Mouse (Mus musculus) gastrocnemius, postnatal 4 days (tissue): ENCODE results near the gene Dync1li2. TPM values are rescaled to one million over a fixed set of nuclear protein-coding genes. Genes with fewer than 3 reads are reported as not detected.

Source experiments
- DNase-seq, 2 experiments: peaks; one replicate each; pipeline ENCODE4 v3.0.0; 2021 to 2022; ENCODE audit warnings: low spot score in 2 of 2, mixed read lengths in 2 of 2
- long read RNA-seq, 2 experiments: library from polyadenylated mRNA; stranded (forward); transcript quantifications; one replicate each; pipeline ENCODE4 v2.0.0; 2021
- total RNA-seq, 2 experiments: library from RNA; stranded (reverse); gene quantifications; 2 replicates each; pipeline ENCODE4 v1.2.3; 2021

Gene Dync1li2
- total RNA-seq: 100 to 1,000 TPM; 102 to 116 TPM
- long read RNA-seq, experiment 1, full-length matches to known transcripts: 70 of 86 reads
- long read RNA-seq, experiment 1, partial matches to known transcripts: 4 of 86 reads
- long read RNA-seq, experiment 1, other reads (novel, unspliced or antisense): 12 of 86 reads
- long read RNA-seq, experiment 2, full-length matches to known transcripts: 66 of 91 reads
- long read RNA-seq, experiment 2, partial matches to known transcripts: 12 of 91 reads
- long read RNA-seq, experiment 2, other reads (novel, unspliced or antisense): 13 of 91 reads

DNA sequence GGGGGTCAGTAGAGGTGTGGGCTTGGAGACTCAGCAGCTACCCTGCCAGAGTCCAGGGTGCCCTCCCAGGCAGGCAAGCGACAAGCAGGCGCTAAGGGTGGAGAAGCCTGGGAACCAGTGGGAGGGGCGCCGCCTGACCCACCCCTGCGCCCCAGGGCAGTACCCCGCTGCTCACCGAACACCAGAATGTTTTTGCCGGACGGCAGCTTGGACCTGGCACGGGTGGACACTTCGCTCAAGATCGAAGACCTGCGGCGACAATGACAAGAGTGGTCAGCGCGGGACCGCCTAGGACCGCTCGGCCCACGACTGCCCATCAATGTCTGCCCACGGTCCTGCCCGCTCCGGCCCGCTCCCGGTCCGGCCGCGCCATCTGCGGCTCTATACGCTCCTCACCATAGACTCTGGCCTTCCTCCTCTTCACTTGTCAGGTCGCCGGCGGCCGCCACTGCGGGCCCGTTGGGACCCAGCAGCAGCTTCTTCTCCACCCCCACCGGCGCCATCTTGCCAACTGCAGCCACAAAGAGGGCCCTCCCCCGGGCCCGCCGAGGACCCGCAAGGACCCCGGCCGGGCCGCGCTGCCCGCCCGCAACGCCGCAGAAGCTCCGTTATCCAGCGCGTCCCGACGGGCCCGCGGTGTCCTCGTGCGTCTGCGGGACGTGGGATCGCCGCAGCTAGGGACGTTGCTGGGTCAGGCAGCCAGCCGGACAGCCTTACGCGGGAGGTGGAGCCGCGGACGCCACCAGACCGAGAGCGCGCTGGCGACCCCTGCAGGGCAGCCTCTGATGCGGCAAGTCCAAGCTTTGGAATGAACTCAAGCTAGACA, at the start of gene Dync1li2:
Dync1li2 (minus strand) TSS at position 749 of the 826 bp plus-strand sequence.
- peak; percentile 82 to 93 for DNase-seq

DNA sequence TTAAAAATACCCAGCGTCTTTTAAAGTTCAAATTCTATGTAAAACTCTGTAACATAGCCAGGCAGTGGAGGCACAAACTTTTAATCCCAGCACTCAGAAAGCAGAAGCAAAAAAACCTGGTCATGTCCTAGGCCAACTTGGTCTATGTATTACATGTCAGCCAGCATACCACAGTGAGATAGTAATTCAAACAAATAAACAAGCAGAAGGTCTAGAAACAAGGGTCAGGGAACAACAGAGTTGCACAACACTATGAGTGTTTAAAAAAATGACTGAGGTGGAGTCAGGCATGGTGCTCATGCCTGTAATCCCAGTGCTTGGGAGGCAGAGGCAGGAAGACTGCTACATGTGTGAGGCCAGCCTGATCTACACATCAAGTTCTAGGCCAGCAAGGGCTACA, 36.2 kb upstream of the Dync1li2 start:
- no peak for DNase-seq

DNA sequence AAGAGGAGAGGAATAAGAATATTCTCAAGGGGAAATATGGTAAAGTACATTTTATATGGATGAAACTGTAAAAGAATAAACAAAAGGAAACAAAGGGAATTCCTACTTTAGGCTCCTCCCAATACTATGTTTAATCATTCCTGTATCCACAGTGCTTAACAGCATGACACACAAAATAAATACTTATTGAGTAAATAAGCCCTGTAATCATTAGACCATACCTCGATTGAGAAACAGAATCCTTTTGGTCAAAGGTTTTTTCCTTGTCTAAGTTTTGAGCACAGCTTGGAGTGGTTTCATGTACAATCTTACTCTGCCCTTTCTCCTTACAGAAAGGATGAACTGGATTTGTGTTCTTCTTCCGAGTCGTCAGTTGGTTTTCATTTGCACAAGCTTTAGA, 29.6 kb upstream of the Dync1li2 start:
- no peak for DNase-seq

DNA sequence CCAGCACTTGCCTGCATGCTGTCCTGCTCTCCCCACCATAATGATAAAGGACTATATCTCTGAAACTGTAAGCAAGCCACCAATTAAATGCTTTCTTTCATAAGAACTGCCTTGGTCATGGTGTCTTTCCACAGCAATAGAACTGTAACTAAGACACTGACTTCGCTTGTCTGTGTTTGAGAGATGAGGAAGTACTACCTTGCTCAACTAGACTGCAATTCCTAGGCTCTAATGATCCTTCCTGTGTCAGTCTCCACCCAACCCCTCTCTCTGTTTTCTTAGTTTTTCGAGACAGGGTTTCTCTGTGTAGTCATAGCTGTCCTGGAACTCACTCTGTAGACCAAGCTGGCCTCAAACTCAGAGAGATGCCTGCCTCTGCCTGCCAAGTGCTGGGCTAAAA, 24.6 kb upstream of the Dync1li2 start:
- no peak for DNase-seq

DNA sequence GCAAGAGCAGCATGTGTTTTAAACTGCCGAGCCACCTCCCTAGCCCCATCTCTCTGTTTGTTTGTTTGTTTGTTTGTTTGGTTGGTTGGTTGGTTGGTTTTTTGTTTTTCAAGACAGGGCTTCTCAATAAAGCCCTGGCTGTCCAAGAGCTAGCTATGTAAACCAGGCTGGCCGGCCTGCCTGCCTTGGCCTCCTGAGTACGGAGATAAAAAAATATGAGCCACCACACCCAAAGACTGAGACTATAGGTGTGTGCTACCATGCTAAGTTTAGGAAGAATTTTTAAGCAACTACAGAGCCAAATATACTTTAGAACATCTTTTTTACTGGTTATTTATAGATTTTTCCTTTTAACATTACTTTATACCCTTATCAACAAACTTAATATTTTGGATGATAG, 9.3 kb upstream of the Dync1li2 start:
- DNase-seq: no peak

DNA sequence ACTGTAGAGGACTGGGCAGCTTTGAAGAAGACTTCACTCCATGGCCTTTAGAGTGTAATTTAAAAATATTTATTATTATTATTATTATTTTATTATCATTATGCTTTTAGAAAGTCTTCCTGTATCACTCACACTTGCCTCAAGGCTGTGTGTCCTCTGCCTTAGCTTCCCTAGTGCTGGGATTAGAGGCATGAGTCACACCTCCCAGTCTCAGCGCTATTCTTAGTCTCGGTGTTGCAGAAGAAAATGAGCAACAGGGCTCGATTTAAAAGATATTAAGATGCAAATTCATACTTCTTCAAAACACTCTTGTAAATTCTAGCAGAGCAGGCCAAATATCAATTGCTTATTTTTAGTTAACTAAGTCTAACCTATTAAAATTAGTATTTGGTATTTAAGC, 5.9 kb upstream of the Dync1li2 start:
- DNase-seq: no peak

DNA sequence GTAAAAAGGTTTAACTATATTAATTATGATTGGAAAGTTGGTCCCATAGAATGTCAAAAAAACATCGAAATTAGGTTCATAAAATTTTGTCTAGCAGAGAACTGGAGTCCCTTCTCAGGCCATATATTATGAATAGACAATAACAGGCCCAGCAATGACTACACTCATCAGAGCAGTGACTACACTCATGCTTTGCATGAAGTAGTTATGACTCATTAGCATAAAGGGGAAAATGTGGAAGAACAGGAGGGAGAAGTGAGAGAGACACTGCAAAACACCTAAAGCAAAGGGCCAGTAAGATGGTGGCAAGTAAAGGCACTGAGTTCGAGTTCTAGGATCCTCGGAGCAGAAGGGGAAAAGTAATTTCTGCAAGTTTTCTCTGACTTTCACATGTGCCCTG, 3.2 kb upstream of the Dync1li2 start:
- DNase-seq: no peak

DNA sequence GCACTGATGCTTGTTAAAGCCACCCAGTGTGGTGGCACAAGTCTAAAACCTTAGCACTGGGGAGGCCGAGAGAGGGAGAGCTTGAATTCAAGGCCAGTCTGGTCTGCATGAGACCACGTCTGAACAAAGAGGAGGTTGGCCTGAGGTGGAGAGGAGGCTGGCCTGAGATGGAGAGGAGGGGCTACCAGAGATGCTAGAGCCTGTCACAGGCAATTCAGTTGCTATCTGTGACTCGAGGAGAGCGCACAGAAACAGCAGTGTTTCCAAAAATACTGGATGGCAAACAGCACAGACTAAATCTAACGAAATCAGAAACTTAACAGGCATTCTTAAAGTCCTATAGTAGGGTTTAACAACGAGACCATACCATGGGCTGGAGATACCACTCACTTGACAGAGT, 2.4 kb upstream of the Dync1li2 start:
- DNase-seq: no peak

DNA sequence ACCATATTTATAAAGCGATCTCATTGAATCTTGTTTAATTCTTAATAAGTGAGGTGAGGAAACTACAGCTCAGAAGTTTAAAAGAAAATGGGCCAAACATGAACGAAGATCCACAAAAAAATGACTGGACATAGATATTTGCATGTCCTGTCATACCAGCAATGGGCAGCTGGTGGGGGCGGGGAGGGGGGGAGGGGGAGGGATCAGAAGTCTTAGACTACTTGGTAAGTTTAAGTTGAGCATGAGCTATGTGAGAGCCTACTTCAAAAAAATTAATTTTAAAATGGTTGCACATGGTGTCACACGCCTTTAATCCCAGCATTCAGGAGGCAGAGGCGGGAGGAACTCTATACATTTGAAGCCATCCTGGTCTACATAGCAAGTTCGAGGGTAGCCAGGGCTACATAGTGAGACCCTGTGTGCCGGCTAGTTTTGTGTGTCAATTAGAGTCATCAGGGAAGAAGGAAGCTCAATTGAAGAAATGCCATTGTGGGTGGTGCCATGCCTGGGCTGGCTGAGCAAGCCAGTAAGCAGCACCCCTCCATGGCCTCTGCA, 355 bp upstream of the Dync1li2 start:
- no peak for DNase-seq

DNA sequence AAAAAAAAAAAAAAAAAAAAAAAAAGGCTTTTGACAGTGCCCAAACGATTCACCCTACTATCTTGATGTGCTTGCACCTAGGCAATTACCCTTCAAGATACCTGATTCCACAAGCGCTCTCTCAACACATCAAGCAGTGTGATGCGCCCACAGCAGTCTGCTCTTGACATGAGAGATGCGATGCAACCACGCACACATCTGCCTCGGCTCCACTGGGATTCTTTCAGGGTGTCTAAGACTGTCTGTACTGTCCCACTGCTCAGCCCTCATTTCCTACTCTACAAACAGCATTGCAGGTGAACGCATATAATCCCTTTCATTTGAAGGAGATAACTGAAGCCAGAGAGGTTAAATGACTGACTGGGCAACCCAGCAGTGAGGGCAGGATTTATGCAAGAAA, 1.2 kb downstream of the Dync1li2 start:
- no peak for DNase-seq

DNA sequence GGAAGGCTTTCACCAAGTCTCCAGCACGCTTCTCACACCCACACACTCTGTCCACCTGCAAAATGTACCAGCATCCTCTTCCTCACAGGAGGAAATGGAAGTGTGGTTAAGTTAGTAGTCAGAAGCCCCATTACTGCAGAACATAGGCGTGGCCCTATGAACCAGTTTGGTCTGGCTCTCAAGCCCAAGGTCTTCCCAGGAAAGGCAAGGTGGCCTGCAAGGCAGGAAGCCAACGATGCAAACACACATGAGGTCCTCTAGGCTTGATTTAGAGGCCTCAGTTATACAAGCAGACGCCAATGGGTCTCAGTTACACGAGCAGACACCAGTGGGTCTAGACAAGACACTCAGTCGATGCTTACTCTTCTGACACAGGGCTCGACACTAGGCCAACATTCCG, 3.4 kb downstream of the Dync1li2 start:
- no peak for DNase-seq

DNA sequence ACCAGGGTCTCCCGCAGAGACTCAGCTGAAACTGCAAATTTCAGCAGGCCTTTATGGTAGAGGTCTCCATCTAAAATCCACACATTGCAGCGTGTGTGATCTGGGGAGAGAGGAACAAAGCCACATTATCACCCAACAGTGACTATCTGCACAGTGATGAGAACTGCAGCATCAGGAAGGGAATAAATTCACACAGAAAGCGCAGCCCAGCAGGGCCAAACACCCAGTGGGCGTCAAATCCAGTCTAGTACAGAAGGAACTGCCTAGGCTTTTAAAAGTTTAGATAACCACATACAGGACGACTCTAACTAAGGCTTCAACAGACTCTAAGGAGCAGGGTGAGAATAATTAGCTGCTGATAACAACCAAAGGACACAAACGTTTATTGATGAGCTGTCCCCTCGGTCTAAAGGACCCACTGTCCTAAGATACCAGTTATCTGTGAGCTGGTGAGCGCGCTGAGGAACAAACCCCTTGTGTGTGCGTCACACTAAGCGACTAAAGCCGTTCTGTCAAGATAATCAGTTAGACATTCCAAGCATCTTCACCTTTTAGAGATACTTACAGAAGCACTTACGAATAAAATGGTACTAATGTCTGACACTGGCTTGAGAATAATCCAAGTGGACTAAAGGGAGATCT, 5.2 kb downstream of the Dync1li2 start:
- no peak for DNase-seq

DNA sequence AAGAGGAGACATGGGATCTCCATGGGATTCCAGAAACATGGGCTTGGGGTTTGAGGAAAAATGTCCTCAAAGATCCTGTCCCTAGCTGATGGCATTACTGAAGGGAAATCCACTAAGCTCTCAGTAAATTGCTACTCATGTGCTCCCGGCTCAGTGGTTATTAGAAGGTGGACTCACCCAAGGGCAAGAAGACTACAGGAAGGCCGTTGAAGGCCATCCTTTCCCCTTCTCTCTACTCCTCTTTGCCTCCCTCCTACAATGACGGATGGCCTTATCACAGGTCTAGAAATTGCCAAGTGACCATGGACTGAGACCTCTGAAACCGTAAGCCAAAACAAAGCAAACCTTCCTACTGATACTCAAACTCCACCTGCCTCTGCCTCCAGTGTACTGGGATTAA, 6.3 kb downstream of the Dync1li2 start:
- DNase-seq: no peak

DNA sequence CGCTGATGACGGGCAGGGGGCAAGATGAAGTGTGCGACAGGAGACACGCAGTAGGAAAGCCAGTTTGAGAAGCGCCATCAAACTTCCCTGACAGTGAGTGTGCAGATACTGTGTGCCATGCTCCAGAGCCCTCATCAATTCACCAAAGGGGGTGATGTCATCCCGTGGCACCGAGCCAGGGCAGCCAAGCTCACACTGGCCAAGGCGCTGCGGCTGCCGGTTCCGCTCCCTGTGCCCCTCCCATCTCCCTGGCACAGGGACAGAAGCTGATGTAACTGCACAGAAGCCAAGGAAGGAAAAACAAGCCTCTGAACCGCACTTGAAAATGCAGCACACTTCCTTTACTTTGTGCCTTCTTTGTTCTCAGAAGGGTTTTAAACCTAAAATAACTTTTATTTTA, 6.8 kb downstream of the Dync1li2 start:
- peak; percentile 96 to 97 for DNase-seq

DNA sequence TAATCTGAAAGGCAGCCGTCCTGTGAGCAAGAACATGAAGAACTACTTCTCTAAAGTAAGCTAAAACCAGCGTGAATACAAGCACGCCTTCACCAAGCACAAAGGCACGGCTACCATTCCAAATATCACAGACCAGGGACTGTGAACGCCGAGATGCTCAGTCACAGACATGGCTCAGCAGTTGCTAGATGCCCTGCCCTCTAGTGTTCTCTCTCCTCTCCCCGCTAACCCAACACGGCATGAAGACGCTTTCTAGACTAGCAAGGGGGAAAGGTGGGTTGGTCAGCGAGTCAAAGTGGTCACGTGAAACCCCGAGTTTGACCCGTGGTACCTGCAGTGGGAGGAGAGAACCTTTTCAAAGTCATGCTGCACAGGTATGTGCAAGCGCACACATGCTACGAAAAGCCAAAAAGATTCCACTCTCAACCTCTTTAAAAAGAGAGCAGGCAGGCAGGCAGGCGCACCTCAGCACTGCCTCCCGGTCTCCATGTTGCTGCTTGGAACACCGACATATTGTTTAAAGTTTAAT, 8.0 kb downstream of the Dync1li2 start:
- DNase-seq: no peak

DNA sequence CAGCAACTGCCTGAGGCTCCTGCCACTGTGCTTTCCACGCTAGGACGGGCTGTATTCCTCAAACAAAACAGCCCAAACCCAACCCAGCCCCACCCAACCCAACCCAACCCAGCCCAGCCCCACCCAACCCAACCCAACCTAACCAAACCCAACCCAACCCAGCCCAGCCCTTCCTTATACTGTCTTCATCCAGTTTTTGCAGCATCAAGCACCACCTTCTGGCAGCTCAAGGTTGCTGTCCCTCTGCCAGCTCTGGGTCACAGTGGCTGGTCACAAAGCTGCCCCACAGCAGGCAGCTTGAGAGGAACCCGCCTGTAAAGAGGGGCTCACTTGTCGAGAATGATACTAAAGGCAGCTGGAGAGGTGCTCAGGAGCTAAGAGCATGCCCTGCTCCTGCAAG, 8.6 kb downstream of the Dync1li2 start:
- no peak for DNase-seq

DNA sequence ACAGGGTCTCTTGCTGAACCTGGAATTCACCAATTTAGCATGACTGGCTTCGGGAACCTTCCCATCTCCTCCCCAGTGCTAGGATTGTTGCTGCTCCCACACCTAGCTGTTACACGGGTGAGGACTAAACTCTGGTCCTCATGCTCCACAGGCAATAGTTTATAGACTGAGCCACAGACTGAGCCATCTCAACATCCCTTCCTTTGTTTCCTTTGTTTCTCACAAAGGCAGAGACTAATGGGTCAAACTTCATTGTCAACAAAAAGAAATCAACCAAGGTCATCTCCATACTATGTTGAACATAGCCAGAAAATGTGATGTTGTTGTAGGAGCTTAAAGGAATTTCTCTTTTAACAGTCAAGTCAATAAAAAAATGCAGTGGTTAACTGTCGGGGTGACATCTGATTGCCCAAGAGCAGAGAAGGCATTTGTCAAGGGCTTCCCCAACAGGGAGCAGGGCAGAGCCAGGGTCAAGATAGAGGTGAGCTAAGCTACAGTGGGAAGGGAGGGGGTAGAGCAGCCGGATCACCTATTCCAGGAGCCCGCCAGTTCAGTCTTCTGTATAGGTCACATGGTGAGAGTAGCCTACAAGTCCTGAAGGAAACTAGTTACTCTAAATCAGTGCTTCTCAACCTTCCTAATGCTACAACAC, 9.5 kb downstream of the Dync1li2 start:
- no peak for DNase-seq

DNA sequence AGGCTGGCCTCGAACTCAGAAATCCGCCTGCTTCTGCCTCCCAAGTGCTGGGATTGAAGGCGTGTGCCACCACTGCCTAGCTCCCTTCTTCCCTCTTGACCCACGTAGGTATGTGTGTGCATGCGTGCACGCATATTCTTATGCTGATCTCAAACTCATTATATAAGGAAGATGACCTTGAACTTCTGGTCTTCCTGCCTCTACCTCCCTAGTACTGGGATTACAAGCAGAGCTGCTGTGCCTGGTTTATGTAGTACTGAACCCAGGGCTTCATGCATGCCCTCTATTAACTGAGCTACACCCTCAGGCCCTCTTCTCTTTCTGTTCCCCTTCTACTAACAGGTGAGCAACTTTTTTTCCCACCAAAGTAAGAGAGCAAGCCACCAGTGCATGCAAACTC, 10.2 kb downstream of the Dync1li2 start:
- DNase-seq: no peak

DNA sequence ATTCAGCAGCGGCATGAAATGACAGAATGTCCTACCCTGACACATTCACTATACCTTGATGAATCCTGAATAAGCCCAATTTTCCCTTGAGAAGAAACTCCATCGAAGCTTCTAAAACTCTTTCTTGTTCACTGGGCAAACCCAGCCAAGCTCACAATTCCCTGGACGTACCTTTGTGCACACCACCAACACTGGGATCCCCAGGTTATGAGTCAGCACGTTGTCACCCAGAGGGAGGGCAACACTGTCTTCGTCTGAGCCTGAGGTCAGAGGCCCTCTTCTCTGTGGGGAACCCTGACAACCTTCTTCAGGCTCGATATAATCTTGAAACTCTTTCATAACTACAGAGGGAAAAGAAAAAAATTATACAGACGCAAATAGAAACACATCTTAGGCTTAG, 12.6 kb downstream of the Dync1li2 start:
- no peak for DNase-seq

DNA sequence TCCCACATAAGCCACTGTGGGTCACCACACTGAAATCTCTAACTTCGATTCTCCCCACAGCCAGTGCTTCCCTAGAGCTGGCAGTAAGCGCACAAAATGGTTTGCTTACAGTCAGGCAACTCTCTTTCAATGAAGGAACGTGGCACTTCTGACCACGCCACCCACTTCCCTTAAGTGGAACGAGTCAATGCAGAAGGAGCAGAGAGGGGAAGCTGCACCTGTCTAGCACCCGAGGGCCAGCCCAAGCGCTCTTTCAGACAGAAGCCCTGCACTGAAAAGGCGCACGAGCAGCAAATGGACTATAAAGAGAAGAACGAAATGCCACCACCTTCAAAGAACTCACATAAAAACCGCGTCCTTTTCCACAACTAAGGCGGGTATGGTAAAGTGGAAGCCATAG, 15.1 kb downstream of the Dync1li2 start:
- no peak for DNase-seq

DNA sequence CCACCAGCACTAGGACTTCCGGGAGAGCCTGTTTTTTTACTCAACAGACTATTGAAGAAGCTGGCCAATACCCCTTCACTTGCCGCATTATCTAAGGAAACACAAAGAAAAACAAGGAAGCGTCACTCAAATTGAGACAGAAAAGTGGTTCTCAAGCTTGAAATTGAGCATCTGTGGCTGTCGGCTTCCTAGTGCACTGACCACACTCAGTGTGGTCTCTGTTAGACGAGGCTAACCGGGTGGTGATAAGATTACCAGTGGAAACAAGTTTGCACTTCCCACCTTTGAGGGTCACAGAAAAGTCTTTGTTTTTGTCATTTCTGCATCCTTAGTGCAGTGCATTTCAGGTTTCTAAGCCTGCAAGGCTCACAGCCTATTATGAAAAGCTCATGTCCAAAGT, 20.5 kb downstream of the Dync1li2 start:
- no peak for DNase-seq
